In the genomic region with DNA sequence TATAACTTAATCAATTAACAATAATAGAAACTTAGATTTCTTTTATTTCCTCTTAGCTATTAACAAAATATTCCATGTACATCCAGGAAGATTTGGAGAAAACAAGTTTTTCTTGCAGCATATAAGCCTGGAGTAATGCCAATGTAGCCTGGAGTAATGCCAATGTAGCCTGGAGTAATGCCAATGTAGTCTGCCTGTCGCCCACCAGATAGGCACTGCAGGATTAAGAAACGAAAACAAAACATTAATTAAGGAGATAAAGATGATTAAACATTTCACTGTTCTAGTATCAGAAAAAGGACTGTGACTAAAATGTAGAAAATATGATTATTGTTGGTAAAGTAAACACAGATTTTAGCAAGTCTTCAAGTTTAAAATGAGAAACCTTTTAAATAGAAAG, we compare ENCODE assay signal across 14 mouse cellular contexts. TPM values are rescaled to one million over a fixed set of nuclear protein-coding genes. Genes with fewer than 3 reads are reported as not detected.
A peak's percentile ranks its signal among the peaks of the same experiment; 100 is the strongest.
DNase-seq lines count a peak whose midpoint lies in the region; ATAC-seq and TF ChIP-seq lines count a peak whose summit lies in the region.
"Had no signal": no experiment of that assay in that cellular context is flagged by ENCODE, and none has a peak within 500 bp of the region (broad histone marks: within the 10 kb centered on the region; RNA-seq: fewer than 3 reads in every experiment).

No protein-coding gene starts in this region.

- H3K4me1 ChIP-seq in liver, postnatal 0 days (ENCODE audit: insufficient read depth), result peaks cover 8% of the 10 kb centered on the region

- no peaks in the 10 kb centered on the region for H3K9me3 ChIP-seq in liver, postnatal 0 days (ENCODE audit: low read length)

- TF ChIP-seq EP300 in liver, postnatal 0 days (IDR thresholded peaks at IDR 0.05; ENCODE audit: low read depth), result peak; percentile 64

- 27% methylated on average over 2 of the region's 2 CpGs for WGBS in liver, postnatal 0 days (ENCODE audit: insufficient replicate concordance)

- no peaks in the 10 kb centered on the region for H3K27me3 ChIP-seq in liver, postnatal 0 days (ENCODE audit: insufficient read depth, low read length)
- H3K27me3 ChIP-seq in myocyte (ENCODE audit: control insufficient read depth, insufficient read depth, insufficient read length), result no peaks in the 10 kb centered on the region

- no peak for ATAC-seq in liver, postnatal 0 days
- ATAC-seq: intestine, postnatal 0 days had no signal

- peak; percentile 37 for DNase-seq in heart, postnatal 4 days
- DNase-seq in heart, adult 9 months (ENCODE audit: low spot score in 2 of 2), result no peak
- DNase-seq in liver, postnatal 0 days, result peak; percentile 42
- no peak for DNase-seq in liver
- DNase-seq in Muller cell, postnatal 12 days (ENCODE audit: inconsistent ontology term), result peak; percentile 45
- DNase-seq in yolk sac, embryonic 10.5 days (ENCODE audit: low spot score), result no peak
- DNase-seq: heart, adult 18-20 months; heart, postnatal 14 days; thymus, postnatal 36 days had no signal

- H3K9ac ChIP-seq in liver, postnatal 0 days (replicated peaks), result no peak overlapping the region

- H3K4me3 ChIP-seq in liver, postnatal 0 days (ENCODE audit: low read depth, low read length), result no peak overlapping the region
- H3K4me3 ChIP-seq in myocyte, result no peak overlapping the region

- H3K4me2 ChIP-seq in liver, postnatal 0 days (ENCODE audit: low read depth, low read length), result no peak overlapping the region
- peak overlapping the region; percentile 18 for H3K4me2 ChIP-seq in myocyte (ENCODE audit: low read depth)

- no peak overlapping the region for H3ac ChIP-seq in myocyte (ENCODE audit: control insufficient read depth, insufficient read length)

- H3K36me3 ChIP-seq in liver, postnatal 0 days (replicated peaks; ENCODE audit: insufficient read depth, low read length), result no peaks in the 10 kb centered on the region
- no peaks in the 10 kb centered on the region for H3K36me3 ChIP-seq in myocyte (ENCODE audit: control insufficient read depth, insufficient read depth)

- no peak for TF ChIP-seq POLR2A in myocyte (IDR thresholded peaks at IDR 0.05; ENCODE audit: insufficient read length, low read depth)

- H3K79me2 ChIP-seq in myocyte (ENCODE audit: control insufficient read depth, insufficient read depth), result no peaks in the 10 kb centered on the region

- no peak for TF ChIP-seq CTCF in liver, postnatal 0 days (IDR thresholded peaks at IDR 0.05; ENCODE audit: low read depth)

- no peak overlapping the region for H3K27ac ChIP-seq in liver, postnatal 0 days (ENCODE audit: low read depth)
- H3K27ac ChIP-seq: macrophage had no signal

TF ChIP-seq in myocyte, 11 proteins besides CTCF, POLR2A, EP300 and RAD21:
- TF ChIP-seq SRF (IDR thresholded peaks at IDR 0.05; ENCODE audit: control insufficient read depth, insufficient read length, low read depth), result no peak
- TF ChIP-seq POLR2AphosphoS2 (IDR thresholded peaks at IDR 0.05; ENCODE audit: insufficient read length, low read depth), result no peak
- TF ChIP-seq MAX (IDR thresholded peaks at IDR 0.05; ENCODE audit: low read depth), result no peak
- TF ChIP-seq CEBPB (IDR thresholded peaks at IDR 0.05; ENCODE audit: insufficient read depth, poor library complexity, severe bottlenecking), result no peak
TF ChIP-seq in myocyte: peak in this region for 0.

RNA-seq across cellular contexts. Expression of a gene that starts 49.4 kb away (rescaled TPM):
- not detected for total RNA-seq in heart, postnatal 4 days (2021)
- 0.02 TPM in 1 of 2 replicates, not detected in the other for polyA plus RNA-seq in liver, postnatal 0 days (2015; fragmentation: Nextera tagmentation; extraction: Ambion mirVana)
- polyA plus RNA-seq in myocyte (2012; fragmentation: generic; extraction: Trizol), result not detected
- total RNA-seq: common myeloid progenitor, adult 5-6 weeks; heart, adult 18-20 months; heart, postnatal 14 days; liver, adult 2 months had no signal
- polyA plus RNA-seq: liver, adult 2 months; macrophage had no signal

Comparison
In these comparisons a context has a peak if more than half of its experiments do, and no peak if none do; other contexts are left out.
1. DNase-seq: peak in heart, postnatal 4 days (single experiment), liver, postnatal 0 days (single experiment) and Muller cell, postnatal 12 days (single experiment); none in heart, adult 9 months (0 of 2), liver (single experiment) and yolk sac, embryonic 10.5 days (single experiment).